Mouse (Mus musculus) G1E (cell line): ENCODE measurements around the gene Sbk1.

Experiments
- CTCF ChIP-seq: IDR thresholded peaks from 2 replicates; pipeline ENCODE4 v1.5.1; 2012; ENCODE audit warnings: low read depth, low read length, inconsistent platforms, mixed read lengths
- GATA1 ChIP-seq: IDR thresholded peaks from 2 replicates; pipeline ENCODE4 v1.6.1; 2012; ENCODE audit warnings: borderline replicate concordance, low read length, inconsistent platforms, mixed read lengths
- GATA2 ChIP-seq: IDR thresholded peaks from 2 replicates; pipeline ENCODE4 v1.6.1; 2012; ENCODE audit warnings: low read depth, low read length, inconsistent platforms, borderline replicate concordance
- POLR2AphosphoS5 ChIP-seq: IDR thresholded peaks from 2 replicates; pipeline ENCODE4 v1.6.1; 2012; ENCODE audit warnings: low read depth, low read length, inconsistent platforms; ENCODE audit not compliant: insufficient replicate concordance
- TAL1 ChIP-seq: conservative IDR thresholded peaks from 2 replicates; pipeline ENCODE4 v1.6.1; 2012; ENCODE audit warnings: low read depth, low read length, inconsistent platforms, mixed read lengths

DNA sequence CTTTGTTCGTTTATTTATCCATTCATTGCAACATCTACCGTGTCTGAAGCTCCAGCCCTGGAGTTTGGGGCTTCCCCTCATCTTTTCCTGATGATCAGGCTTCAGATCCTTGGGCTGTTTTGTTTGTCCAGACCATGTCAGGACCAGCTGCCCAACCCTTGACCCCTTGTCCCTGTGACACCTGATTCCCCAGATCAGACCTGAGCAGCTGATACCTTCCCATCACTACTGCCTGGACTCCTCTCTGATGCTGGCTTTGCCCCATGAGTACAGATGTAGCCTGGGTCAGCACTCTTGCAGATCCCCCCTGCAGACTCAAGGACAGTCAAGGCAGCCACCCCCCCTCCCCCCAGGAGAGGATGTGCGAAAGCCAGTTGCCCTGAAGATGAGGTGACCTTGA lies 1.7 kb downstream of the Sbk1 start:
- TF ChIP-seq CTCF (no peak), TAL1 (no peak), GATA1 (no peak), GATA2 (no peak), POLR2AphosphoS5 (no peak)
